Mouse (Mus musculus) midbrain, embryonic 16.5 days (tissue): Measurements from ENCODE around the gene Hspa4. TPM values are rescaled to one million over a fixed set of nuclear protein-coding genes. Genes with fewer than 3 reads are reported as not detected.
A peak's percentile ranks its signal among the peaks of the same experiment; 100 is the strongest.
"Not testable (repeated sequence)": the region's sequence is repeated elsewhere in the genome, so short reads cannot be mapped to it uniquely, and the experiment has no call there.

Experiments
- ATAC-seq: fragments of 200-750 bp; cut with Nextera tagmentation; 2 replicates; pipeline ENCODE4 v1.8.0; 2017; ENCODE audit warnings: moderate TSS enrichment
- H3K27ac ChIP-seq: fragments of 300-500 bp; sonication (generic); 2 replicates; pipeline ENCODE4 v1.5.1; 2014; ENCODE audit warnings: mild to moderate bottlenecking, low read length, mixed read lengths
- H3K27me3 ChIP-seq: fragments of 300-500 bp; sonication (generic); 2 replicates; pipeline ENCODE4 v1.6.1; 2014; ENCODE audit warnings: low read depth, low read length, mixed read lengths; ENCODE audit not compliant: control insufficient read depth, insufficient read depth
- H3K36me3 ChIP-seq: fragments of 300-500 bp; sonication (generic); 2 replicates; pipeline ENCODE4 v1.6.1; 2014; ENCODE audit warnings: mild to moderate bottlenecking, low read length, moderate library complexity, mixed read lengths; ENCODE audit not compliant: control insufficient read depth, insufficient read depth
- H3K4me1 ChIP-seq: fragments of 300-500 bp; sonication (generic); 2 replicates; pipeline ENCODE4 v1.6.1; 2014; ENCODE audit warnings: mild to moderate bottlenecking, low read length, mixed read lengths; ENCODE audit not compliant: control insufficient read depth, insufficient read depth
- H3K4me2 ChIP-seq: fragments of 300-500 bp; sonication (generic); 2 replicates; pipeline ENCODE4 v1.6.1; 2014; ENCODE audit warnings: mild to moderate bottlenecking, low read length, mixed read lengths
- H3K4me3 ChIP-seq: fragments of 300-500 bp; sonication (generic); 2 replicates; pipeline ENCODE4 v1.5.1; 2014; ENCODE audit warnings: low read depth, mild to moderate bottlenecking, low read length, moderate library complexity, mixed read lengths
- H3K9ac ChIP-seq: fragments of 300-500 bp; sonication (generic); 2 replicates; pipeline ENCODE4 v1.6.1; 2014; ENCODE audit warnings: low read depth, low read length, mixed read lengths
- H3K9me3 ChIP-seq: fragments of 300-500 bp; sonication (generic); replicated peaks from 2 replicates; pipeline ENCODE4 v1.6.1; 2014; ENCODE audit warnings: mild to moderate bottlenecking, low read length, mixed read lengths; ENCODE audit not compliant: control insufficient read depth, poor library complexity, severe bottlenecking
- WGBS: fragments of 180-500 bp; shearing (Covaris S2); extraction: QIAGEN DNeasy Blood & Tissue Kit; methylation state at CpG from one replicate; pipeline ENCODE4 v1.1.7; 2014; 5-methylcytosine and 5-hydroxymethylcytosine counted together
- polyA plus RNA-seq: library from polyadenylated mRNA; unstranded; fragments of >200 nt; fragmentation: Nextera tagmentation; extraction: Ambion mirVana; gene quantifications from 2 replicates; pipeline ENCODE4 v1.2.1, GENCODE M21; 2015

Hspa4 gene
- polyA plus RNA-seq, 1 experiment from 2014 or later = 37.9 TPM

- 85% methylated on average over 1 of the region's 1 CpGs for WGBS
- H3K4me3 ChIP-seq, H3K36me3 ChIP-seq: not testable (repeated sequence)
These were observed 12.6 kb upstream of the Hspa4 start for GRCm38 (mm10) chr11:53312823-53313222.

GRCm38 (mm10) chr11:53311385-53311784 is 11.1 kb upstream of the Hspa4 start:
- 18% methylated on average over 1 of the region's 1 CpGs for WGBS
- Histone ChIP-seq H3K4me1 (no peaks in the 10 kb centered on the region), H3K4me2 (no peak overlapping the region), H3K27ac (no peak overlapping the region), H3K27me3 (no peaks in the 10 kb centered on the region), H3K9me3 (no peaks in the 10 kb centered on the region), H3K4me3 (no peak overlapping the region), H3K36me3 (no peaks in the 10 kb centered on the region), H3K9ac (no peak overlapping the region)
- ATAC-seq = no peak

More at GRCm38 (mm10) chr11:53312823-53313222, 12.6 kb upstream of the Hspa4 start:
- not testable (repeated sequence) for ATAC-seq, H3K4me2 ChIP-seq, H3K9ac ChIP-seq, H3K27ac ChIP-seq, H3K27me3 ChIP-seq, H3K9me3 ChIP-seq, H3K4me1 ChIP-seq

GRCm38 (mm10) chr11:53308884-53309310 is 8.6 kb upstream of the Hspa4 start:
- Histone ChIP-seq H3K27me3 (no peaks in the 10 kb centered on the region), H3K9ac (no peak overlapping the region), H3K4me2 (no peak overlapping the region), H3K36me3 (no peaks in the 10 kb centered on the region), H3K4me1 (no peaks in the 10 kb centered on the region), H3K9me3 (no peaks in the 10 kb centered on the region), H3K4me3 (no peak overlapping the region), H3K27ac (no peak overlapping the region)
- no peak for ATAC-seq
- WGBS = 68% methylated on average over 2 of the region's 2 CpGs

- no peak for ATAC-seq
- no peak overlapping the region for H3K4me2 ChIP-seq
- no peaks in the 10 kb centered on the region for H3K27me3 ChIP-seq
- H3K27ac ChIP-seq = no peak overlapping the region
- H3K9ac ChIP-seq = no peak overlapping the region
- no peaks in the 10 kb centered on the region for H3K4me1 ChIP-seq
- no peak overlapping the region for H3K4me3 ChIP-seq
- no peaks in the 10 kb centered on the region for H3K36me3 ChIP-seq
- H3K9me3 ChIP-seq = no peaks in the 10 kb centered on the region
These were observed 8.1 kb upstream of the Hspa4 start for GRCm38 (mm10) chr11:53308251-53308864.

- Histone ChIP-seq H3K9ac (no peak overlapping the region), H3K9me3 (no peaks in the 10 kb centered on the region), H3K36me3 (no peaks in the 10 kb centered on the region), H3K27me3 (no peaks in the 10 kb centered on the region), H3K27ac (no peak overlapping the region), H3K4me1 (no peaks in the 10 kb centered on the region), H3K4me3 (no peak overlapping the region), H3K4me2 (no peak overlapping the region)
- no peak for ATAC-seq
- 75% methylated on average over 10 of the region's 10 CpGs for WGBS
These were observed 7.4 kb upstream of the Hspa4 start for GRCm38 (mm10) chr11:53307558-53308065.

- Histone ChIP-seq H3K27me3 (no peaks in the 10 kb centered on the region), H3K36me3 (no peaks in the 10 kb centered on the region), H3K27ac (no peak overlapping the region), H3K4me1 (no peaks in the 10 kb centered on the region), H3K9me3 (no peaks in the 10 kb centered on the region), H3K4me2 (no peak overlapping the region), H3K4me3 (no peak overlapping the region), H3K9ac (no peak overlapping the region)
- ATAC-seq = no peak
- 91% methylated on average over 2 of the region's 2 CpGs for WGBS
These were observed 6.7 kb upstream of the Hspa4 start for GRCm38 (mm10) chr11:53306965-53307364.

GRCm38 (mm10) chr11:53304044-53304840 is 4.0 kb upstream of the Hspa4 start:
- WGBS = 87% methylated on average over 14 of the region's 14 CpGs

GRCm38 (mm10) chr11:53301167-53301515 is 884 bp upstream of the Hspa4 start:
- WGBS = 53% methylated on average over 9 of the region's 9 CpGs
- peak overlapping the region; percentile 88 for H3K27ac ChIP-seq
- peaks cover 29% of the 10 kb centered on the region for H3K4me1 ChIP-seq
- H3K4me2 ChIP-seq = peak overlapping the region; percentile 61
- no peak for ATAC-seq
- H3K4me3 ChIP-seq = peak overlapping the region; percentile 100
- no peaks in the 10 kb centered on the region for H3K36me3 ChIP-seq
- no peaks in the 10 kb centered on the region for H3K27me3 ChIP-seq
- no peaks in the 10 kb centered on the region for H3K9me3 ChIP-seq
- peak overlapping the region; percentile 62 for H3K9ac ChIP-seq

More at GRCm38 (mm10) chr11:53304044-53304840, 4.0 kb upstream of the Hspa4 start:
- no peak overlapping the region for H3K9ac ChIP-seq
- H3K4me1 ChIP-seq = peaks cover 6% of the 10 kb centered on the region
- no peak overlapping the region for H3K4me2 ChIP-seq
- H3K9me3 ChIP-seq = no peaks in the 10 kb centered on the region
- no peak for ATAC-seq
- H3K36me3 ChIP-seq = no peaks in the 10 kb centered on the region
- no peaks in the 10 kb centered on the region for H3K27me3 ChIP-seq
- no peak overlapping the region for H3K4me3 ChIP-seq
- H3K27ac ChIP-seq = no peak overlapping the region
